Mouse (Mus musculus) thymus, adult 2 months (tissue): Measurements from ENCODE around the gene Mlx.

Experiments
- CTCF ChIP-seq: fragments of 200-500 bp; IDR thresholded peaks from 2 replicates; pipeline ENCODE4 v1.5.1; 2012; ENCODE audit warnings: mild to moderate bottlenecking, control low read depth, low read length, moderate library complexity, borderline replicate concordance; ENCODE audit not compliant: control insufficient read depth, poor library complexity, insufficient read depth; ENCODE audit errors: extremely low read depth
- POLR2A ChIP-seq: fragments of 200-500 bp; IDR thresholded peaks from 2 replicates; pipeline ENCODE4 v1.6.1; 2012; ENCODE audit warnings: mild to moderate bottlenecking, low read length, control low read depth, moderate library complexity; ENCODE audit not compliant: control insufficient read depth, poor library complexity, insufficient read depth; ENCODE audit errors: extremely low read depth

GRCm38 (mm10) chr11:101119761-101120544 is 32.9 kb downstream of the Mlx start, which contains the start of the genes Retreg3 and Tubg1:
- TF ChIP-seq CTCF (peak; percentile 73), POLR2A (peak; percentile 94)
